Comparison of ENCODE assay signal across 13 mouse cellular contexts in genomic region chr8:78889708-78890107, GRCm38 (mm10).
"Had no signal": no experiment of that assay in that cellular context is flagged by ENCODE, and none has a peak within 500 bp of the region (broad histone marks: within the 10 kb centered on the region; RNA-seq: fewer than 3 reads in every experiment).

No protein-coding gene starts in this region.

- ATAC-seq: midbrain, embryonic 15.5 days had no signal

- DNase-seq: kidney, adult 2 months; kidney, postnatal 14 days; lung, postnatal 14 days; retina, postnatal 1 day; right cerebral cortex, postnatal 4 days; spleen, adult 18-20 months; thymus, postnatal 36 days had no signal

- H3K27me3 ChIP-seq: kidney, embryonic 15.5 days; lung, embryonic 15.5 days; midbrain, embryonic 15.5 days; neural tube, embryonic 12.5 days; stomach, embryonic 15.5 days had no signal

- H3K36me3 ChIP-seq: kidney, embryonic 15.5 days; limb, embryonic 10.5 days; lung, embryonic 15.5 days; midbrain, embryonic 15.5 days; neural tube, embryonic 12.5 days; stomach, embryonic 15.5 days had no signal
